Mouse (Mus musculus) ovary, postnatal 10 days (tissue): ENCODE results near the gene Ccdc182.

ENCODE experiments used
- DNase-seq: peaks from one replicate; pipeline ENCODE4 v3.0.0; 2022; ENCODE audit warnings: low spot score

The Ccdc182 gene

DNA sequence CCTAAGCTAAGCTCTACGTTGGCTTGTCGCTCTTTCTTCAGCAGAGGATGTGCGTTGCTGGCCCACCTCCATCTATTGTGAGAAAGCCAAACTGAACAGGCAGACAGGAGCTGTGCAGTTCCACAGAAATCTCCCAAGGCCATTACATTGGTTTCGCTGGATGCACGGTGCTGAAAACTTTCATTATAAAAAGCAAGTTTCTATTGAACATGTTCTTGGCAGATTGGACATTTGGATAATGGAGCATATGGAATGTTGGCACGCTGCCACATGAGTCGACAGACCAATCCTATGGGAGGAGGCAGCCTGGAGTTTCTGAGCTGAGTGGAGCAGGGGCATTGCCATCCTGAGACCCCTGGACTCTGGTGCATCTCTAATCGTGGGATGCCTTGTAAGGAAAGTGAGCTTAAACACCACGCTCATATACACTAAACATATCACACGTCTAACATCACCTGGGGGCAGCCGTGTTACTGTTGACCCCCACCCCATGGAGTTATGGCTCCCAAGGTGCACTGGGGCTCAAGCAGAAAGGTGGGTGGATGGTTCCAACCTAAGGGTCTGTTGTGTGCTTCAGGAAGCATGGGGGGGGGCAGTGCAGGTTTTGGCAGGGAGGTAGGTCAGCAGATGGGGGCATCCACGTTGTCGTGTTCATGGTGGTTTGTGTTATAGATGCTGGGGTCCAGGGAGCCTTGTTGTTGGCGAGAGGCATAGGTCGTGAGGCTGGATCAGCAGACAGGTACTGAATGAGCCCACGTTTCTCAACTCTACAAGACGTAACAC, 35.1 kb downstream of the Ccdc182 start:
- DNase-seq: no peak

DNA sequence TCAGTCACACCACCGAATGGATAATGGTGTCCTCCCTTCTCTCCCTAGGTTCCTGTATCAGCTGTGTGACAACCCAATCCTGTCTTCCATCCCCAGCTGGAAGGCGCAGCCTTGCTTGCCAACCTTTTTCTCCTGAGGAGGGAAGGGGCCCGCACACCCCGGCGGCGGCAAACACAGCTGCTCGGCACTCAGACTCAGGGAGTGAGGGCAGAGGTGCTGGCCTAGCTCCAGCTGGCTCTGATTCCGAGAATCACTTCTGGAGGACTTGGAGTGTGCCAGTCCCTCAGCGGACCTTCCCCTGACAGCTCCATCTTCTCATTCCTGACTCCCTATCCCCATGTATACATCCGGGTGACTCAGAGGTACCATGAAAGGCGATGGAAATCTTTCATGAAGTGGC, 36.9 kb downstream of the Ccdc182 start:
- DNase-seq: peak; percentile 29

DNA sequence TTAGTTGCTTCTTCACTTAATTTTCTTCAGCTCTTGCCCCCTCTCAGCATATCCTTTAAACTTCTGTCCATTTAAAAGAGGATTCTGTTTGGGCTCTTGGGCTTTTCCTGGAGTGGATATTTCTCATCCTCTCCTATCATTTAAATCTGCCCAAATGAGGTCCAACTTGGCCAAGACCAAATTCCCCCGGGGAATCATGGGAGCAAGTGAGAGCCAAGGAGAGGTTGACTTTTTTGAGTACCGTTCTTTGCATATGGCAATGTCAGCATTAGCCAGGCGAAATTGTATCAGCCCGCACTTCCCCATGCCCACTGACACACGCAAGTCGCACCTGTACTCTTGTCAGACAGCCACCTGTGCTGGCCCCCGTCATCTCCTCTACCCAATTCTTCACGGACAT, 37.9 kb downstream of the Ccdc182 start:
- DNase-seq: no peak

DNA sequence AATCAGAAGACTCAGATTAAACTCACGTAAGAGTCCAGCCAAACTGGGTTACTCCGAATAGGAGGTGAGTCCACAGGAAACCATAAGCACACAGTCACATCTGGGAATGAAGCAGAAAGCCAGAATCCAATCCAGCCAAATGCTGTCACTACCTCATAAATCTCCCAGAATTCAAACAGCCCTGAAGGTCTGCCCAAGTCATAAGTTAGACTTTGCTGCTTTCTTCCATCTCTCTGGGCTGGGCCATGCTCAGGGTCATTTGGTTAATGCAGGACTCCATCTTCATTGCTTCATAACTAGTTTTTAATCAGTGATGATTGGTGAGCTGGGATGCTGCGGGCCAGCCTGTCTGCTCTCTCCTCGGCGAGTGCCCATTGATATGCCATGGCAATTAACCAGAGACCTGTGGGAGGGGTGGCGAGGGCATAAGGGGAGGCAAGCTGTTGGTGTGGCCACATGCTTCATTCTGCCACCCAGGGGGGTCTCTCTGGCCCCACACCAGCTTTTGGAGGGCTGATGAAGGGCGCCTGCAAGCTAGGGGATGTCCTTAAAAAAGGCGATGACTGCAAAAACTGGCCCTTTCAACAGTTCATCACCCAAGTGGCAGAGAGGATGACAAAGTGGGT, 38.6 kb downstream of the Ccdc182 start:
- no peak for DNase-seq

DNA sequence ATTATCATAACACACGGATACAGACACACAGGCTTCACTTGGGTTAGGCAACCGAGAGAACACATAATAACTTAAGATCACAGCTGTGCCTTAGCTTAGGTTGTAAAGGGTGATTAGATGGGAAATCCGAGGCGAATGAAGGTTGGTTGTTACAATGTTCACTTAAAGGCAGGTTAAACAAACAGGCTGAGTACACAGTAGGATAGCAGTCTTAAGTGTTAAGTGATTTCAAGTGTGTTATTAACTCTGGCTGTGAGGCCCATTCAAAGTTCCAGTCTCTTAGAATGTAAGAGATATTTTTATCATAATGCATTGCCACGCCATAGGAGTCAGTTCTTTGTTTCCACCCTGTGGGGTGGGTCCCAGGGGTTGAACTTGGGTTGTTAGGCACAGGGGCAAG, 41.0 kb downstream of the Ccdc182 start:
- no peak for DNase-seq

DNA sequence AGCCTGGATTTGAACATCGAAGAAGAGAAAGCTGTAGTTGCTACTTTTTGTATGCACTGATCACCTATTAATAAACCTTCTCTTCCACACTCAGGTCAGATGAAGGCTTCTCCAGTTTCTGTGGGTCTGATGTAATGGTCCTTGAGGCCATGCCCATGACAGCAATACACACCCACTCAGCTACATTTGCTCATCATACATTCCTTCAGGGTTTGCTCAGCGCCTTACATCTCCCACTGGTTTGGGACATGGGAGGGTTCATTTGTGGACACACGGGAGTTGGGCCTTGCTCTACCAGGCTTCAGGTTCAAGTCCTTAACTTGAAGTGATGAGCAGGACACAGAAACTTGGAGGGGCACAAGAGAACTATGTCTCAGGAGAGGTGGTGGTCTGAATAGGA, 44.1 kb downstream of the Ccdc182 start:
- DNase-seq: no peak
